Mouse (Mus musculus) spleen, adult 2 months (tissue): Measurements from ENCODE around the gene Pitpnc1.

Experiments
- CTCF ChIP-seq: fragments of 200-500 bp; IDR thresholded peaks from 2 replicates; pipeline ENCODE4 v1.5.1; 2011; ENCODE audit warnings: mild to moderate bottlenecking, inconsistent platforms; ENCODE audit not compliant: insufficient read depth, insufficient read length, insufficient replicate concordance; ENCODE audit errors: extremely low read depth
- POLR2A ChIP-seq: fragments of 200-500 bp; IDR thresholded peaks from 2 replicates; pipeline ENCODE4 v1.6.1; 2011; ENCODE audit warnings: low read depth, low read length, inconsistent platforms

- TF ChIP-seq CTCF (no peak), POLR2A (no peak)
Measured at GRCm38 (mm10) chr11:107325226-107325625, 145.3 kb downstream of the Pitpnc1 start.
